In genomic region chr16:4212167-4212962, GRCm38 (mm10) we compare ENCODE assay signal across 8 mouse cellular contexts. TPM values are rescaled to one million over a fixed set of nuclear protein-coding genes. Genes with fewer than 3 reads are reported as not detected.
DNase-seq lines count a peak whose midpoint lies in the region; ATAC-seq and TF ChIP-seq lines count a peak whose summit lies in the region.

No protein-coding gene starts in this region.

- H3K36me3 ChIP-seq in ES-Bruce4 (ENCODE audit: control insufficient read depth, insufficient read depth, low read length, poor library complexity, severe bottlenecking), result no peaks in the 10 kb centered on the region; the same call in 1 of the 2 replicates
- H3K36me3 ChIP-seq in forebrain, embryonic 16.5 days (ENCODE audit: control insufficient read depth, insufficient read depth), result no peaks in the 10 kb centered on the region
- peaks cover 8% of the 10 kb centered on the region for H3K36me3 ChIP-seq in liver, embryonic 15.5 days (replicated peaks)

- H3K9ac ChIP-seq in ES-Bruce4 (ENCODE audit: low read depth, poor library complexity, severe bottlenecking), result peak overlapping the region; percentile 100
- H3K9ac ChIP-seq in forebrain, embryonic 16.5 days (replicated peaks; ENCODE audit: low read depth, low read length), result peak overlapping the region; percentile 91
- H3K9ac ChIP-seq in liver, embryonic 15.5 days, result peak overlapping the region; percentile 92

- DNase-seq in heart, adult 11 months, result peak; percentile 53
- no peak for DNase-seq in heart, postnatal 25 days (ENCODE audit: low spot score)
- DNase-seq in frontal cortex, postnatal 25 days (ENCODE audit: low spot score in 2 of 2), result no peak
- DNase-seq in gastrocnemius, postnatal 10 days, result no peak

- peak overlapping the region; percentile 88 for H3K4me2 ChIP-seq in forebrain, embryonic 16.5 days (ENCODE audit: low read length)
- H3K4me2 ChIP-seq in liver, embryonic 15.5 days, result peak overlapping the region; percentile 96

- TF ChIP-seq EP300 in ES-Bruce4 (IDR thresholded peaks at IDR 0.05; ENCODE audit: insufficient read depth, low read depth, low read length), result no peak

- no peak for TF ChIP-seq CTCF in ES-Bruce4 (IDR thresholded peaks at IDR 0.05; ENCODE audit: low read depth, low read length)

- ATAC-seq in forebrain, embryonic 16.5 days, result peak; percentile 3; the same call in 1 of the 2 replicates
- ATAC-seq in liver, embryonic 15.5 days (ENCODE audit: insufficient read depth), result no peak
- ATAC-seq in megakaryocyte-erythroid progenitor cell, adult 5-6 weeks (replicated peaks; ENCODE audit: low FRiP score, low TSS enrichment, poor library complexity, severe bottlenecking), result no peak

- WGBS in forebrain, embryonic 16.5 days, result 2% methylated on average over 23 of the region's 23 CpGs
- WGBS in liver, embryonic 15.5 days (ENCODE audit: insufficient replicate concordance), result 10% methylated on average over 23 of the region's 23 CpGs

- no peaks in the 10 kb centered on the region for H3K27me3 ChIP-seq in ES-Bruce4 (ENCODE audit: control insufficient read depth, insufficient read depth, low read length, poor library complexity, severe bottlenecking)
- H3K27me3 ChIP-seq in forebrain, embryonic 16.5 days (replicated peaks; ENCODE audit: control insufficient read depth, insufficient read depth, low read length), result 0 out of 2 replicates have a peak, but pooled peaks cover 2% of the 10 kb centered on the region
- H3K27me3 ChIP-seq in liver, embryonic 15.5 days, result peaks cover 15% of the 10 kb centered on the region; the same call in 1 of the 2 replicates

- no peaks in the 10 kb centered on the region for H3K9me3 ChIP-seq in ES-Bruce4 (replicated peaks; ENCODE audit: control insufficient read depth, insufficient read depth, low read length, poor library complexity, severe bottlenecking)
- H3K9me3 ChIP-seq in forebrain, embryonic 16.5 days (ENCODE audit: control insufficient read depth, low read length), result no peaks in the 10 kb centered on the region
- no peaks in the 10 kb centered on the region for H3K9me3 ChIP-seq in liver, embryonic 15.5 days (replicated peaks)

- intact Hi-C loops in heart, postnatal 25 days (cut with DNase I), result loop anchor here (2.0 to 5.0 kb wide), 3 partner anchors 50 to 134 kb away; no protein-coding TSS in a partner anchor

- H3K4me3 ChIP-seq in ES-Bruce4 (ENCODE audit: low read depth, low read length), result peak overlapping the region; percentile 67
- peak overlapping the region; percentile 88 for H3K4me3 ChIP-seq in forebrain, embryonic 16.5 days (replicated peaks; ENCODE audit: low read length)
- peak overlapping the region; percentile 72 for H3K4me3 ChIP-seq in liver, embryonic 15.5 days (replicated peaks)

- no peaks in the 10 kb centered on the region for H3K4me1 ChIP-seq in ES-Bruce4 (ENCODE audit: control insufficient read depth, insufficient read depth, low read length)
- peaks cover 24% of the 10 kb centered on the region for H3K4me1 ChIP-seq in forebrain, embryonic 16.5 days (replicated peaks; ENCODE audit: control insufficient read depth, insufficient read depth, low read length)
- peaks cover 34% of the 10 kb centered on the region for H3K4me1 ChIP-seq in liver, embryonic 15.5 days (replicated peaks)

- TF ChIP-seq POLR2A in ES-Bruce4 (IDR thresholded peaks at IDR 0.05; ENCODE audit: insufficient read depth, low read length), result no peak

- no peak overlapping the region for H3K27ac ChIP-seq in ES-Bruce4 (ENCODE audit: insufficient read depth, low read length)
- H3K27ac ChIP-seq in forebrain, embryonic 16.5 days (ENCODE audit: low read length), result no peak overlapping the region
- H3K27ac ChIP-seq in liver, embryonic 15.5 days (replicated peaks), result no peak overlapping the region

RNA-seq across cellular contexts. Expression of gene Crebbp, which starts 1.4 kb away (rescaled TPM):
- 10 to 100 TPM; 34.5 to 43.4 TPM for total RNA-seq in heart, postnatal 25 days (2021)
- polyA plus RNA-seq in ES-Bruce4 (2011; ENCODE audit: insufficient read depth, insufficient read length, low read depth, missing spikeins), result 46.0 and 48.9 TPM in 2 replicates
- polyA plus RNA-seq in forebrain, embryonic 16.5 days (2015; fragmentation: Nextera tagmentation; extraction: Ambion mirVana), result 47.4 and 49.0 TPM in 2 replicates
- 7.9 and 8.3 TPM in 2 replicates for polyA plus RNA-seq in liver, embryonic 15.5 days (2015; fragmentation: Nextera tagmentation; extraction: Ambion mirVana)
- total RNA-seq in megakaryocyte-erythroid progenitor cell, adult 5-6 weeks (2014; fragmentation: Nextera tagmentation), result 39.7 and 41.0 TPM in 2 replicates
- total RNA-seq in megakaryocyte-erythroid progenitor cell, adult 5-6 weeks (2017), result 10.2 and 14.4 TPM in 2 replicates
- total RNA-seq in gastrocnemius, postnatal 10 days (2021), result 10 to 100 TPM; 39.3 to 47.6 TPM
